Mouse (Mus musculus) MEL (cell line): ENCODE measurements around the gene Csnk2b.

ENCODE experiments used
- CTCF ChIP-seq, 3 experiments: IDR thresholded peaks in 2 of 3; conservative IDR thresholded peaks in 1 of 3; 2 replicates each; pipeline ENCODE4 v1.5.1; 2011 to 2012; ENCODE audit warnings: low read length in 3 of 3, low read depth in 2 of 3, mild to moderate bottlenecking in 2 of 3, improper control_type of control experiment in 1 of 3, inconsistent platforms in 1 of 3, mixed read lengths in 1 of 3, moderate library complexity in 1 of 3; ENCODE audit not compliant: control insufficient read depth in 1 of 3, insufficient read depth in 1 of 3, poor library complexity in 1 of 3, severe bottlenecking in 1 of 3
- ELF1 ChIP-seq: IDR thresholded peaks from 2 replicates; pipeline ENCODE4 v1.6.1; 2014; ENCODE audit warnings: low read depth, mild to moderate bottlenecking, inconsistent platforms, low read length, improper control_type of control experiment, moderate library complexity
- ETS1 ChIP-seq: IDR thresholded peaks from 2 replicates; pipeline ENCODE4 v1.6.1; 2012; ENCODE audit warnings: low read depth, mild to moderate bottlenecking, inconsistent platforms, low read length, improper control_type of control experiment, moderate library complexity
- GATA1 ChIP-seq: IDR thresholded peaks from 2 replicates; pipeline ENCODE4 v1.6.1; 2011; ENCODE audit warnings: low read depth, low read length, improper control_type of control experiment
- MAFK ChIP-seq: IDR thresholded peaks from 2 replicates; pipeline ENCODE4 v1.6.1; 2011; ENCODE audit warnings: low read depth, mild to moderate bottlenecking, low read length, improper control_type of control experiment, borderline replicate concordance
- MAZ ChIP-seq: IDR thresholded peaks from 2 replicates; pipeline ENCODE4 v1.6.1; 2012; ENCODE audit warnings: low read depth, mild to moderate bottlenecking, inconsistent platforms, low read length, improper control_type of control experiment
- POLR2A ChIP-seq, 2 experiments: IDR thresholded peaks; 2 replicates each; pipeline ENCODE4 v1.6.1; 2011 to 2012; ENCODE audit warnings: low read length in 2 of 2, mild to moderate bottlenecking in 2 of 2, control low read depth in 1 of 2, improper control_type of control experiment in 1 of 2, low read depth in 1 of 2, moderate library complexity in 1 of 2; ENCODE audit not compliant: control insufficient read depth in 1 of 2, insufficient read depth in 1 of 2, poor library complexity in 1 of 2
- RCOR1 ChIP-seq: IDR thresholded peaks from 2 replicates; pipeline ENCODE4 v1.6.1; 2012; ENCODE audit warnings: low read depth, mild to moderate bottlenecking, inconsistent platforms, low read length, improper control_type of control experiment
- TCF12 ChIP-seq: IDR thresholded peaks from 2 replicates; pipeline ENCODE4 v1.6.1; 2014; ENCODE audit warnings: low read depth, mild to moderate bottlenecking, inconsistent platforms, low read length, improper control_type of control experiment, moderate library complexity

GRCm38 (mm10) chr17:35092403-35093198 is 29.3 kb downstream of the Csnk2b start:
- TF ChIP-seq TCF12 (no peak), ELF1 (no peak), RCOR1 (no peak), GATA1 (no peak), MAFK (no peak), CTCF (IDR thresholded peaks at IDR 0.05 in 2 of 3, conservative IDR thresholded peaks at IDR 0.05 in 1 of 3; ENCODE audit: control insufficient read depth in 1 of 3, insufficient read depth in 1 of 3, low read depth in 2 of 3, low read length in 3 of 3, poor library complexity in 1 of 3, severe bottlenecking in 1 of 3) (no peak), POLR2A (IDR thresholded peaks at IDR 0.05; ENCODE audit: control insufficient read depth in 1 of 2, insufficient read depth in 1 of 2, low read depth in 1 of 2, low read length in 2 of 2, poor library complexity in 1 of 2) (no peak), ETS1 (no peak), MAZ (no peak)
